Mouse (Mus musculus): ENCODE results near the gene Sfxn2.

Sfxn2 gene

GRCm38 (mm10) chr19:46572951-46573937 lies at the start of gene Sfxn2, which contains the start of gene Arl3:
Gene Sfxn2 (plus strand): TSS chr19:46573365.
Gene Arl3 (minus strand): TSS chr19:46573198.
- peak; percentile 95 for DNase-seq (ENCODE audit: low spot score)

DNA sequence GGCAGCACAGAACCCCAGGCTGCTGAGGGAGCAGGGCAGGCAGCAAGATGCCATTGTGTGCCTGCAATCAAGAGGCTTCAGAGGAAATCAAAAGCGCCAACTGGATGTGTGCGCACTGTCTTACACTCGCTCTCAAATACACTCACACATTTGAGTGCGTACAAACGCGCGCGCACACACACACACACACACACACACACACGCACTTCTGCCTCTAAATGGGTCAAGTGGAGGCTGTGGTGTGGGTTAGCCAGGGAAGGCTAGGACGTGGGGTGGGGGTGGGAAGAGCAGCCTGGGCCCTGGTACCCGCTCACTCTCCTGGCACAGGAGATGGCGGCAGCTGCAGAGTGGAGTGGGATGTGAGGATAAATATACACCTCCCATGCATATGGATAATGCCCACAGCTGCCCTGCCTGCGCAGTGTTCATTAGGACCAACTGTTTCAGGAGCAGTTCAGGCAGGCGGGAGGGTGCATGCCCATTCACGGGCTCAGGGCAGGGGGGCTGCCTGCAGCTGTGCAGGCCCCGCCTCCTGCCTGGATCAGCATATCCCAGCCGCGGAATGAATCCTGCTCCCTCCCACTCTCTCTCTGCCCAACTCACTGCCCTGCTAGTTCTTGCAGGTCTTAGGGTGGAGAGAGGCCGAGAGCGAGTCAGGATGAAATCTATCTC lies 49.5 kb upstream of the Sfxn2 start:
- DNase-seq (ENCODE audit: low spot score): peak; percentile 82

DNA sequence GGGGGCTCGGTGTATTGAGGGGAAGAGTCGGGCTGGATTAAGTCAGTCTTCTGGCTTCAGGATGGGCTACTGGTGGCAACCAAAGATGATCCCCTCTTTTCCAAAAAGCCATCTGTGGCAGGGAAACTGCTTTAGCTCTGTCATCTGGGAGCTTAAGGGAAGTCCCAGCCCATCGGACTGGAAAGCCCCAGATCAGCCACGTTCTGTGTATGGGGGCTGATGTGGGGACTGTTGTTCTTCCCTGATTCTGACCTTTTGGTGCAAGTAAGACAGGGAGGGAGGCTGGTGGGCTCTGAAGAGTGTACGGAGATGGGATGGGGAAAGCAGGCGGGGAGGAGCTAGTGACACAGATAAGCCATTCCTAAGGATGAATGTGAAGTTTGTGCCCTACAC lies 49.0 kb upstream of the Sfxn2 start:
- no peak for DNase-seq (ENCODE audit: low spot score)

DNA sequence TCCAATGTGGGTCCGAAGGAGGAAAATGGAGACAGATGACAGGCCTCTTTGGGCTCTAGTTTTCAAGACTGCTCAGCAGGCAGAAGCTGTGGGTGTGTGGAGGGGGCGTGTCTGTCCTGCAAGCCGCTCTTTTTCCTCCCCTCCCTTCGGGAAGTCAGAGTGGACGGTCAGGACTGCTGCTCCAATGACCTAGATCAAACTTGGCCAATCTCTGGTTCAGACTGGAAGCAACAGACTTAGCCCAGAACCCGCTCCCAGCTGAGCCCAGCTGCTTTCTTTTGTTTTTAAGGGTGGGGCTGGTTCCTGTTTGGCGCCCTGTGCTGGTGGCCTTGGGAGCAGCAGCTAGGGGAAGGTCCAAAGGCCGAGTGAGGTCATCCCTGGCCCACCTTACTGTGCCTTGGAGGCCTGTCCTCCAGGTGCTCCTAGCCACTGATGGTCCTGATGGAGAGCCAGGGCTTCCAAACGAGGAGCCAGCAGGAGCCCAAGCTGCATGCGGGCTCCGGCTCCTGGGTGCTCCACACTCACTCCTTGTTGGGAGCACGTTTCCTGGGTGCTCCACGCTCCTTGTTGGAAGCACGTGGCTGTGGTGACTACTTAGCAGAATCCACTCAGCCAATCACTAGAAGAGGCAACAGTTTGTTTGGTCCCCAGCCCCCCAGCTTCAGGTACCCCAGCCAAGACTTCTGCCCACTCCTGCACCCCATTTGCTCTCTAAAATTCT lies 48.4 kb upstream of the Sfxn2 start:
- DNase-seq (ENCODE audit: low spot score): no peak

DNA sequence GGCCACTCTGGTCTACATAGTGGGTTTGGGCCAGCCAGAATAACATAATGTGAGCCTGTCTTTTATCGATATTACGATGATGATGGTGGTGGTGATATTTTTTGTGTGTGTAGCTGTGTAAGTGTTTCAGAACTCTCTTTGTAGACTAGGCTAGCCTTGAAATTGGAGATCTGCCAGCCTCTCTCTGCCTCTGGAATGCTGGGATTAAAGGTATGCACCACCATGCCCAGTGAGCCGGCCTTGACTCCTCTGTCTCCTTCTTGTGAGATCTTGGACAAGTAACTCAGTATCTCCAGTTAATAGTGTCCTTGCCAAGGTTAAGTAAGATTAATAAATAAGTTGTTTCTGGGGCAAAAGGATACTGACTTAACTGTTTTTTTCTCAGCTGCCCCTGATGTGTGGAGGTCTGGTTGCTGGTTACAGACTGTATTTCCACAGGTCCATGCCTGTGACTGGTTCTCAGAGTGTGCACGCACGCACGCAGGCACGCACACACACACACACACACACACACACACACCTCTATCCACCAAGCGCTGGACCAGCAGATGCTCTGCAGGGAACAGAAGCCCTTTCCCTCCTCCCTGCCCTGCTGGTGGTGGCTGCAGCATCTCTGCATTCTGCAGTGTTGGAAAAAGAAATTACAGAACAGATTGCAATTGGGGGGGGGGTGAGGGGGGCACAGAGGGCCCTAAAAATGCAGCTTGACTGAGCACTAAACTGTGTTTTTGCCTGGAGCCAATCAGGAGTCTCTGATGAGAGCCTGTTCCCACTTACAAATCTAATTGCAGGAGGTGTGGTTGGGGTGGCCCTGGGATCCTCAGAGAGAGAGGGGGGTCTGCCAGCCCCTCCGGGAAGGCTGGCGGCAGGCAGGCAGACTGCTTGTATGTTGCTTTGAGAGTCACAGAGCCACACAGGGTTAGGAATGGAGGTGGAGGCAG lies 47.2 kb upstream of the Sfxn2 start:
- DNase-seq (ENCODE audit: low spot score): no peak

DNA sequence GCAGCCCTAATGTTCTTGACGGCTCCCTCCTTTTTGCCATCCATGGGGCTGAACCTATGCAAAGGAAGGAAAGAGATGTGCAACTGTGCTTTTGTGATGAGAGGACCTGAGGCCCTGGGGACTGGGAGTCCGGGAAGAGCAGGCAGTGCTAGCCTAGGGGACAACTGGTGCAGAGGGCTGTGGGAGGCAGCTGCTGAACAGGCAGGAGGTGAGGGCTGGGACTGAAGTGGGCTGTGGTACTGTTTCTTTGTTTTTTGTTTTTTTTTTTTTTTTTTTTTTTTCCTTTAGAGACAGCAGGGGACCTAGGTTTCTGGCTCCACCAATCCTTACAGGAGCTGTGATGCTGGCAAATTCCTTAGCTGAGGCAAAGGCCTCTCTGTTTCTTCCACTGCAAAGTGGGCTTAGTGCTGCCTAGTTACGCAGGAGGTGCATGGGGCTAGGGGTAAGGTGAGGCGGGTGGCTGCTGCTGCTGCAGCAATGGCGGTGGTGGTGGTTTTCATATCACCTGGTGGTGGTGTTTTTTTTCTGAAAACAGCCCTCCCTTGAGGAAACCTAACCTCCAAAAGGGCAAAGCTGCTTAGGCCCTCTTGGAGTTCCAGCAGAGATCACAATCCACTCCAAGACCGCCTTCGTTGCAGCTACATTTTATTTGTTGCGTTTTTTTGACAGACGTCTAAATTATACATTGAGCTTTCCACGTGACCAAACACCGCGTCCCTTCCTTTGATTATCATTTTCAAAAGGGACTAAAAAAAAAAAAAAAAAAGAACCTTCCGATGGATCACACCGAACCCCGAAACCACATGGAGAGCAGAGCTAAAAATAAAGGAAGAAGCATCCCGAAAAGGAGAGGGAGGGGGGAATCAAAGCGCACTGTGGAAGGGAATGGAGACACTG lies 45.3 kb upstream of the Sfxn2 start:
- DNase-seq (ENCODE audit: low spot score): no peak

- no peak for DNase-seq (ENCODE audit: low spot score)
Observed at GRCm38 (mm10) chr19:46528529-46529213, 44.5 kb upstream of the Sfxn2 start.

DNA sequence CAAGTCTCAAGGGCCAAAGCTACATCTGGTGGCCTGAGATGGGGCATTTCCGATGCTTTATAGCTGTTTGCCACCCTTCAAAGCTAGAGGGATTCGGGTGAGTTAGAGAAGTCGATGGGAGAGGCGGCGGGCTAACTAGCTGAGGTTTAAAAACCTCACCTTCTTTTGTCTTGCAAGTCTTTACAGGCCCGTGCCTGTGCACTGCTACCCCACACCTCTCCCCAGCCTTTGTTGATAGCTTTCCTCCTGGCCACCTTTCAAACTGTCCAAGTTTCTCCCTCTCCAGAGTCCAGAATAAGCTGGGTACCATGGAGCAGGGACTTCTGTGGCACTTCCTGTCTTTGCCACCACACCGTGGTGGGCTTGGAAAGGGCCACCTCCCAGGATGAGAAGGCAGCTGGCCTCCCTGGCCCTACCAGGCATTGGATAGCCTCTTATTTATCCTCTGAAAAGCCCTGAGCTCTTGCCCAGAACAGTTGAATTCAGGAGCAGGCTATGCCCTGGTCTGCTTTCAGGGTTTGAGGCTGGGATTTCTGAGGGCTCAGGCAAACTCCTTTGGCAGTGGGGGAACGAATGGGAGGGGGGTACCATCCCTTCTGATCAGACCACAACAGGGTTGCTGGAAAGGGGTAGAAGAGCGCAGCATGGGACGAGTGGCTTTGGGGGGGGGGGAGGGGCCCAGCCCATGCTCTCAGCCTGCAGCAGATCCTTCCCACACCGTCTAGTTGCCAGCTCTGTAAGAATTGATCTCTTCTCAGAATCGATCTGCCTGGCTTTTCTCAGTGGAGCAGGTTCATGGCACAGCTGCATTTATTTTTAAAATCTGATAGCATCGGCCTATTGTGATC lies 43.3 kb upstream of the Sfxn2 start:
- DNase-seq (ENCODE audit: low spot score): no peak

GRCm38 (mm10) chr19:46530449-46530990 lies 42.6 kb upstream of the Sfxn2 start:
- no peak for DNase-seq (ENCODE audit: low spot score)

DNA sequence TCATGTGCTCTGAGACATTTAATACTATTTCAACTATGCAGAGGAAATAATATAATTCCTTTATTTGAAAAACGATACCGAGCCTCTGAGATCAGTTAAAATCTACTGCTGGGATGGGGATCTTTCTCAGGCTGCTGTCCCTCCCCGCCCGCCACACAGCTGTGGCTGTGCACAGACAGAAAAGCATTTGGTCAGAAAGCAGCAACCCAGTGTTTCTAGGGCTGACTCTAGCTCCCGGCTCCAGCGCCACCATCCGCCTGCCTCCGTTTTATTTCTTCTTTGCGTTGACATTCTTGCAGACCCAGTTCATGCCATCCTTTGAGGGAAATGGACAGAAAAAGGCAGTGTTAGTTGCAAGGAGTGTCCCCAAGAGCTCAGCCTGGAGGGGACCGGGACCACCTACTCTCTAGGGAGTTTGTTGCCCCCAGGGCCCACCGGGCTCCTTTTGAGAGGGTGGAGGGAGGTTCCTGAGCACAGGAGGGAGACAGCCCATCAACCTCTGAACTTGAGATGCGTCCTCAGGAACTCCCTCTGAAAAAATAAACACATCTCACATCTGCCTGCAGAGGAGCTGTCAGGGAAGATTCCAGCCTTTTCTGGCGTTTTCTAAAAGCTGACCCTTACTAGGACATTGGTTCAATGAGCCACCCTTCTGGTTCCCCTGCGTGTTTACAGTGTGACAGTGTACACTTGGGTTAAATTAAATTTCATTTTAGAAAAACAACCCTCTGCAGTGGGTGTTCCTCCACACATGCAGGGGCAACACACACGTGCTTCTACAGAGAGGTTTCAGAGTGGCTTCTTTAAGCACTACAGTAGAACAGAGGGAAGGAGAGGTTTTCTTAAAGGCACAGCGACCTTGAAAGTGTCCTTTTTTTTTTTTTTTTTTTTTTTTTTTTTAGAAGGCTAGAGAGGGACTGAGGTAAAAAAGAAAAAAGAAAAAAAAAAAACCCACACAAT lies 41.8 kb upstream of the Sfxn2 start:
- DNase-seq (ENCODE audit: low spot score): peak; percentile 59

DNA sequence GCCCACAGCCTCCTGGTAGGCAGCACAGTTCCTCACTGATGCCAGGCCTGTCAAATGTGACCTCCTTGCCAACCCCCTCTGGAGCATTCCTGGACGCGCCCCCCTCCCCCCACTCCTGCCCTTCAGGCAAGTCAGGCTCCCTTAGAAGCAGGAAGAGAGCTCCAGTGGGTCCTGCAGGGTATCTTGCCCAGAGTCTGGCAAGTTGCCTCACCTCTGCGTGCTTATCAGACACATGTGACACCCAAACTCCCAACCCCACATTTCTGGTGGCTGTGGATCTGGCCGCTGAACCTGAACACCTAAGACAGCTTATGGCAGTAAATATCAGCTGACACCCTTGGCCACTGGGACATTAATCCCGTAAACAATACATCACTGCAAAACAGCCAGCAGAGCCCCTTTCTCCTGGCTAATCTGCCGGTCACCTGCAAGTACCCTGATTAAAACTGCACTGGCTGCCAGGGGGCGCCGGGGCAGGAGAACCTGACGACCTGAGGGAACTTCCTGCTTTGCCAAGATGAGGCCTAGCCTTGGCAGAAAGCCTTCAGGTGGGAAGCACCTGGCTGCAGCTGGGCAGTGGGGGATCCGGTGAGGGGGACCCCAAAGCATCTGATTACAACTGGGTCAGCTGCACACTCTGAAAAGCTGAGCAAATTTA lies 41.0 kb upstream of the Sfxn2 start:
- DNase-seq (ENCODE audit: low spot score): no peak

GRCm38 (mm10) chr19:46533066-46533465 lies 40.1 kb upstream of the Sfxn2 start:
- DNase-seq (ENCODE audit: low spot score): no peak

DNA sequence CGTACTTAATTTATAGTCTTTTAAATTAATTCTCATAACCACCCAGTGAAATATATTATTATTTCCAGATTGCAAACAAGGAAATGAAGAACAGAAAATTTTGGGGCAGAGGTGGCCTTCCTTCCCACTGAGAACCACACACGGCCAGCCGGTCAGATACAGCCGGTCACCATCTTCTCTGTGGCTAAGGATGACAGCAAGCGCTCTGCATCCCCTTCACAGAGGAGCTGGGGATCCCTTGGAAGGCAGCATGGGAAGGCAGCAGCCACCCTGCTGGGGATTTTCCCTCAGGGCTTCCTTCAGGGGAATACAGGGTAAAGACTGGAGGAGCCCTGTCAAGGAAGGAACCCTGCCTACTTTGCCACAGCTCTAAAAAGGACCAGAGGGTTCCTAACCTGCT lies 39.6 kb upstream of the Sfxn2 start:
- no peak for DNase-seq (ENCODE audit: low spot score)

- no peak for DNase-seq (ENCODE audit: low spot score)
Observed at GRCm38 (mm10) chr19:46534542-46535098, 38.5 kb upstream of the Sfxn2 start.

GRCm38 (mm10) chr19:46537357-46537756 lies 35.8 kb upstream of the Sfxn2 start:
- no peak for DNase-seq (ENCODE audit: low spot score)

DNA sequence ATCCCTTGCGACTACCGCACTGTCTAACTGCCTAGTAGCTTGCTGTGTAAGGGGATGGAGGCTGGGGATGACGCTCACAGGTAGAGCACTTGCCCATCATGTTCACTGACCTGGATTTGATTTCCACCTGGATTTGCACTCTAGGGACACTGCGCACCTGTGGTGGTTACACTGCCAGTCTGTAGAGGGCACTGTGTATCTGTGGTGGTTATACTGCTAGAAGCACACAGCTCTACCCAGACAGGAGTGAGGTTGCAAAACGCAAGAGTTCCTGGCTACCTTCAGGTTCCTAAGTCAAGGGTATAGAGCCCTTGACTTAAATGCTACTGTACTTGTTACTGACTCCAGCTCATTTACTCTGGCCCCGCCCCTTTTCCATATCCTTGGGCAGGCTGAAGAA lies 35.0 kb upstream of the Sfxn2 start:
- no peak for DNase-seq (ENCODE audit: low spot score)

Data from layer of hippocampus, adult 11-12 months (tissue).